Mouse (Mus musculus) MEL (cell line): ENCODE measurements around the gene Slc37a3. TPM values are rescaled to one million over a fixed set of nuclear protein-coding genes. Genes with fewer than 3 reads are reported as not detected.

Experiments
- DNase-seq: peaks from one replicate; pipeline ENCODE4 v3.0.0; 2011; ENCODE audit warnings: low read depth, low spot score
- H3K27ac ChIP-seq: 2 replicates; pipeline ENCODE4 v1.5.1; 2012; ENCODE audit warnings: low read depth, mild to moderate bottlenecking, control low read depth, low read length, moderate library complexity; ENCODE audit not compliant: control insufficient read depth
- H3K27me3 ChIP-seq, 2 experiments: fragments of 150-350 bp in 1 of 2; sonication (generic) in 1 of 2; 2 replicates each; pipeline ENCODE4 v1.6.1; 2012; ENCODE audit warnings: low read length in 2 of 2, mild to moderate bottlenecking in 2 of 2, improper control_type of control experiment in 1 of 2, moderate library complexity in 1 of 2; ENCODE audit not compliant: insufficient read depth in 2 of 2, control insufficient read depth in 1 of 2
- H3K36me3 ChIP-seq, 2 experiments: 2 replicates each; pipeline ENCODE4 v1.6.1; 2012 to 2014; ENCODE audit warnings: low read length in 2 of 2, improper control_type of control experiment in 1 of 2, inconsistent platforms in 1 of 2, mild to moderate bottlenecking in 1 of 2; ENCODE audit not compliant: insufficient read depth in 2 of 2, control insufficient read depth in 1 of 2
- H3K4me1 ChIP-seq, 2 experiments: fragments of 150-350 bp in 1 of 2; sonication (generic) in 1 of 2; 2 replicates each; pipeline ENCODE4 v1.6.1; 2012; ENCODE audit warnings: low read length in 2 of 2, improper control_type of control experiment in 1 of 2, mild to moderate bottlenecking in 1 of 2; ENCODE audit not compliant: insufficient read depth in 2 of 2, control insufficient read depth in 1 of 2
- H3K4me3 ChIP-seq, 2 experiments: fragments of 150-350 bp in 1 of 2; sonication (generic) in 1 of 2; 2 replicates each; pipeline ENCODE4 v1.5.1; 2012; ENCODE audit warnings: low read depth in 2 of 2, low read length in 2 of 2, mild to moderate bottlenecking in 2 of 2, moderate library complexity in 2 of 2, control low read depth in 1 of 2, improper control_type of control experiment in 1 of 2; ENCODE audit not compliant: control insufficient read depth in 1 of 2, insufficient read depth in 1 of 2
- H3K79me2 ChIP-seq: 2 replicates; pipeline ENCODE4 v1.6.1; 2012; ENCODE audit warnings: mild to moderate bottlenecking, low read length, moderate library complexity; ENCODE audit not compliant: control insufficient read depth, poor library complexity, insufficient read depth
- H3K9ac ChIP-seq: 2 replicates; pipeline ENCODE4 v1.6.1; 2012; ENCODE audit warnings: low read depth, mild to moderate bottlenecking, control low read depth, low read length, moderate library complexity; ENCODE audit not compliant: control insufficient read depth, poor library complexity, severe bottlenecking
- H3K9me3 ChIP-seq: fragments of 150-350 bp; sonication (generic); replicated peaks from 2 replicates; pipeline ENCODE4 v1.6.1; 2012; ENCODE audit warnings: mild to moderate bottlenecking, low read length, improper control_type of control experiment, moderate library complexity; ENCODE audit not compliant: insufficient read depth
- CHD2 ChIP-seq: IDR thresholded peaks from 2 replicates; pipeline ENCODE4 v1.6.1; 2011; ENCODE audit warnings: low read length, improper control_type of control experiment
- CTCF ChIP-seq, 3 experiments: IDR thresholded peaks in 2 of 3; conservative IDR thresholded peaks in 1 of 3; 2 replicates each; pipeline ENCODE4 v1.5.1; 2011 to 2012; ENCODE audit warnings: low read length in 3 of 3, low read depth in 2 of 3, mild to moderate bottlenecking in 2 of 3, improper control_type of control experiment in 1 of 3, inconsistent platforms in 1 of 3, mixed read lengths in 1 of 3, moderate library complexity in 1 of 3; ENCODE audit not compliant: control insufficient read depth in 1 of 3, insufficient read depth in 1 of 3, poor library complexity in 1 of 3, severe bottlenecking in 1 of 3
- E2F4 ChIP-seq: IDR thresholded peaks from 2 replicates; pipeline ENCODE4 v1.6.1; 2011; ENCODE audit warnings: low read depth, low read length, improper control_type of control experiment, borderline replicate concordance
- EP300 ChIP-seq, 2 experiments: IDR thresholded peaks; 2 replicates each; pipeline ENCODE4 v1.6.1; 2011; ENCODE audit warnings: improper control_type of control experiment in 2 of 2, low read length in 2 of 2, low read depth in 1 of 2, mild to moderate bottlenecking in 1 of 2
- GABPA ChIP-seq: IDR thresholded peaks from 2 replicates; pipeline ENCODE4 v1.6.1; 2012; ENCODE audit warnings: low read depth, mild to moderate bottlenecking, inconsistent platforms, low read length, improper control_type of control experiment, moderate library complexity
- GATA1 ChIP-seq: IDR thresholded peaks from 2 replicates; pipeline ENCODE4 v1.6.1; 2011; ENCODE audit warnings: low read depth, low read length, improper control_type of control experiment
- JUND ChIP-seq: IDR thresholded peaks from 2 replicates; pipeline ENCODE4 v1.6.1; 2011; ENCODE audit warnings: low read depth, mild to moderate bottlenecking, improper control_type of control experiment, low read length
- KAT2A ChIP-seq: conservative IDR thresholded peaks from 2 replicates; pipeline ENCODE4 v1.6.1; 2012; ENCODE audit warnings: low read depth, low read length, improper control_type of control experiment, inconsistent platforms
- MAZ ChIP-seq: IDR thresholded peaks from 2 replicates; pipeline ENCODE4 v1.6.1; 2012; ENCODE audit warnings: low read depth, mild to moderate bottlenecking, inconsistent platforms, low read length, improper control_type of control experiment
- MEF2A ChIP-seq: IDR thresholded peaks from 2 replicates; pipeline ENCODE4 v1.6.1; 2014; ENCODE audit warnings: low read depth, mild to moderate bottlenecking, inconsistent platforms, low read length, improper control_type of control experiment; ENCODE audit not compliant: poor library complexity, insufficient replicate concordance, severe bottlenecking; ENCODE audit errors: extremely low read depth
- MYB ChIP-seq: IDR thresholded peaks from 2 replicates; pipeline ENCODE4 v1.6.1; 2011; ENCODE audit warnings: mild to moderate bottlenecking, low read depth, low read length, improper control_type of control experiment
- NRF1 ChIP-seq: IDR thresholded peaks from 2 replicates; pipeline ENCODE4 v1.6.1; 2014; ENCODE audit warnings: low read depth, mild to moderate bottlenecking, inconsistent platforms, low read length, improper control_type of control experiment, moderate library complexity; ENCODE audit not compliant: poor library complexity, insufficient read depth, severe bottlenecking
- POLR2AphosphoS2 ChIP-seq: IDR thresholded peaks from 2 replicates; pipeline ENCODE4 v1.6.1; 2011; ENCODE audit warnings: low read length, improper control_type of control experiment
- POLR2AphosphoS5 ChIP-seq: IDR thresholded peaks from 2 replicates; pipeline ENCODE4 v1.6.1; 2012; ENCODE audit warnings: low read depth, borderline replicate concordance, mild to moderate bottlenecking, inconsistent platforms, low read length, moderate library complexity, mixed read lengths
- RCOR1 ChIP-seq: IDR thresholded peaks from 2 replicates; pipeline ENCODE4 v1.6.1; 2012; ENCODE audit warnings: low read depth, mild to moderate bottlenecking, inconsistent platforms, low read length, improper control_type of control experiment
- USF1 ChIP-seq: IDR thresholded peaks from 2 replicates; pipeline ENCODE4 v1.6.1; 2014; ENCODE audit warnings: low read depth, mild to moderate bottlenecking, inconsistent platforms, low read length, improper control_type of control experiment, moderate library complexity
- USF2 ChIP-seq, 2 experiments: IDR thresholded peaks; 2 replicates each; pipeline ENCODE4 v1.6.1; 2011 to 2012; ENCODE audit warnings: improper control_type of control experiment in 2 of 2, low read length in 2 of 2, borderline replicate concordance in 1 of 2, inconsistent platforms in 1 of 2, low read depth in 1 of 2, mild to moderate bottlenecking in 1 of 2; ENCODE audit not compliant: insufficient read depth in 1 of 2
- ZC3H11A ChIP-seq: IDR thresholded peaks from 2 replicates; pipeline ENCODE4 v1.6.1; 2012; ENCODE audit warnings: low read depth, mild to moderate bottlenecking, inconsistent platforms, low read length, improper control_type of control experiment
- ZKSCAN1 ChIP-seq: IDR thresholded peaks from 2 replicates; pipeline ENCODE4 v1.6.1; 2012; ENCODE audit warnings: low read depth, mild to moderate bottlenecking, inconsistent platforms, low read length, improper control_type of control experiment, moderate library complexity
- ZMIZ1 ChIP-seq: IDR thresholded peaks from 2 replicates; pipeline ENCODE4 v1.6.1; 2012; ENCODE audit warnings: low read depth, mild to moderate bottlenecking, inconsistent platforms, low read length, improper control_type of control experiment, moderate library complexity
- polyA plus RNA-seq, 2 experiments: library from polyadenylated mRNA; stranded (reverse) in 1 of 2; unstranded in 1 of 2; fragments of >175 nt in 1 of 2; fragments of >200 nt in 1 of 2; gene quantifications; 2 replicates each; pipeline versions ENCODE4 v1.2.1 to v1.2.4; 2012; ENCODE audit warnings: low replicate concordance in 2 of 2, low read depth in 1 of 2; ENCODE audit not compliant: insufficient read length in 2 of 2, insufficient read depth in 1 of 2, missing spikeins in 1 of 2
- total RNA-seq: library from RNA; depleted of rRNA; stranded (reverse); fragments of 300-350 nt; gene quantifications from 2 replicates; pipeline ENCODE4 v1.2.3, GENCODE M21; 2012

Gene Slc37a3
- total and polyA plus RNA-seq, 3 experiments: 4.9 to 12.0 TPM; not detected in 1

DNA sequence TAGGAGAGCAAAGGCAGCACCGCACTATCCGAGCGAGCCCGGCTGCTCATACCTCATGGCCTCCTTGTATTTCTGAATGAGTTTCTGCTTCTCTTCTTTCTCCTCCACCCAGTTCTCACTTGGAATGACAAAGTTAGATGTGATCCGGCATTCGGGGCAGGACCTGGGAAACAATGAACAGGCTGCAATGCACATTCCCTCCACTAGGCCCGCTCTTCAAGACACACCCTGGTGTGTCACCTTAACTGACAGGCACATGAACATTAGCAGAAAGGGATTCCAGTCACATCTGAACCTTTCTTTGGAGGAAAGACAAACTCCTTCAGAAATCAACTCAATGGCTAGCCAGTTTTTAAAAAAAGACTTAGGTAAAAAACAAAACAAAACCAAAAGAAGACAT lies 22.9 kb upstream of the Slc37a3 start:
- no peak for TF ChIP-seq MAZ
- TF ChIP-seq CTCF (IDR thresholded peaks at IDR 0.05 in 2 of 3, conservative IDR thresholded peaks at IDR 0.05 in 1 of 3; ENCODE audit: control insufficient read depth in 1 of 3, insufficient read depth in 1 of 3, low read depth in 2 of 3, low read length in 3 of 3, poor library complexity in 1 of 3, severe bottlenecking in 1 of 3): peak; percentile 23 to 64 (median 40); a peak in 4 of 6 replicates
- TF ChIP-seq GABPA: no peak
- TF ChIP-seq USF2 (IDR thresholded peaks at IDR 0.05; ENCODE audit: borderline replicate concordance in 1 of 2, insufficient read depth in 1 of 2, low read depth in 1 of 2, low read length in 2 of 2): no peak
- Histone ChIP-seq H3K36me3 (no peaks in the 10 kb centered on the region), H3K27ac (no peak overlapping the region), H3K9me3 (no peaks in the 10 kb centered on the region), H3K27me3 (no peaks in the 10 kb centered on the region), H3K4me3 (no peak overlapping the region), H3K9ac (no peak overlapping the region), H3K4me1 (no peaks in the 10 kb centered on the region), H3K79me2 (no peaks in the 10 kb centered on the region)
- peak; percentile 46 for DNase-seq

DNA sequence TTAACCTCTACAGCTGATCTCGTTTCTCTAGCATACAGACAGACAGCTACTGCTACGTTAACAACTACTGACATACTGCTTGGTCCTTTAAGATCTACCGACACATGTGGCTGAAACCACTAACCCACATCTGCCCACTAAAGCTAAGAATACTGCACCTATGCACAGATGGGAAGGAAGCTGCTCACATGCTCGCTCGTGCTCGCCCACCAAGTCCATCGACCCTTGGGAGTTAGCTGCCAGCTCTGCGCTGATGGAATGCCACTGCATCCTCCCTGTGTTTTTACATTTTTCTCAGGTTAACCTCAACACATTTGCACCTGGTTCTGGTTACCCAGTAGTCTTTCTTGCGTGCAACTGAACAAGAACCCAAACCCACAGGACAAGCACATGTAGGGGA lies 20.9 kb upstream of the Slc37a3 start:
- no peaks in the 10 kb centered on the region for H3K79me2 ChIP-seq
- no peak for DNase-seq
- H3K27ac ChIP-seq: no peak overlapping the region
- H3K9ac ChIP-seq: no peak overlapping the region
- no peaks in the 10 kb centered on the region for H3K4me1 ChIP-seq
- no peak overlapping the region for H3K4me3 ChIP-seq
- TF ChIP-seq GATA1 (no peak), ZKSCAN1 (no peak), CTCF (IDR thresholded peaks at IDR 0.05 in 2 of 3, conservative IDR thresholded peaks at IDR 0.05 in 1 of 3; ENCODE audit: control insufficient read depth in 1 of 3, insufficient read depth in 1 of 3, low read depth in 2 of 3, low read length in 3 of 3, poor library complexity in 1 of 3, severe bottlenecking in 1 of 3) (no peak), ZMIZ1 (no peak), JUND (no peak), ZC3H11A (no peak), EP300 (IDR thresholded peaks at IDR 0.05; ENCODE audit: low read depth in 1 of 2, low read length in 2 of 2) (no peak), E2F4 (no peak), GABPA (no peak), POLR2AphosphoS5 (no peak), MEF2A (no peak), MAZ (no peak)
- TF ChIP-seq, all 39 proteins: peak for 0
- no peaks in the 10 kb centered on the region for H3K36me3 ChIP-seq
- H3K27me3 ChIP-seq: no peaks in the 10 kb centered on the region
- no peaks in the 10 kb centered on the region for H3K9me3 ChIP-seq

DNA sequence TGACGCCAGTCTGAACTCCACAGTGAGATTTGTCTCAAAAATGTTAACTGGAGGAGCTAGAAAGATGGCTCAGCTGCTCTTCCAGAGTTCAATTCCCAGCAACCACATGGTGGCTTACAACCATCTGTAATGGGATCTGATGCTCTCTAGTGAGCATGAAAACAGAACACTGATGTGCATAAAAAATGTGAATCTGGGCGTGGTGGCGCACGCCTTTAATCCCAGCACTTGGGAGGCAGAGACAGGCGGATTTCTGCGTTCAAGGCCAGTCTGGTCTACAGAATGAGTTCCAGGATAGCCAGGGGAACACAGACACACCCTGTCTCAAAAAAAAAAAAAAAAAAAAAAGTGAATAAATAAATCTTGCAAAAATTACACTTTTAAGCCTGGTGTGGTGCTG lies 19.6 kb upstream of the Slc37a3 start:
- TF ChIP-seq KAT2A (no peak), RCOR1 (no peak), EP300 (IDR thresholded peaks at IDR 0.05; ENCODE audit: low read depth in 1 of 2, low read length in 2 of 2) (no peak), JUND (no peak), POLR2AphosphoS2 (no peak), USF2 (IDR thresholded peaks at IDR 0.05; ENCODE audit: borderline replicate concordance in 1 of 2, insufficient read depth in 1 of 2, low read depth in 1 of 2, low read length in 2 of 2) (no peak), MYB (no peak), USF1 (no peak), E2F4 (no peak), CHD2 (no peak), NRF1 (no peak)
- Histone ChIP-seq H3K27me3 (no peaks in the 10 kb centered on the region), H3K36me3 (no peaks in the 10 kb centered on the region), H3K79me2 (no peaks in the 10 kb centered on the region), H3K9ac (no peak overlapping the region), H3K9me3 (no peaks in the 10 kb centered on the region), H3K4me1 (no peaks in the 10 kb centered on the region), H3K4me3 (no peak overlapping the region), H3K27ac (no peak overlapping the region)
- no peak for DNase-seq
